Mouse (Mus musculus) retina, postnatal 1 day (tissue): ENCODE data around the gene Yars.

Experiments
- DNase-seq: peaks from one replicate; pipeline ENCODE4 v3.0.0-alpha.2; 2012

The Yars gene

DNA sequence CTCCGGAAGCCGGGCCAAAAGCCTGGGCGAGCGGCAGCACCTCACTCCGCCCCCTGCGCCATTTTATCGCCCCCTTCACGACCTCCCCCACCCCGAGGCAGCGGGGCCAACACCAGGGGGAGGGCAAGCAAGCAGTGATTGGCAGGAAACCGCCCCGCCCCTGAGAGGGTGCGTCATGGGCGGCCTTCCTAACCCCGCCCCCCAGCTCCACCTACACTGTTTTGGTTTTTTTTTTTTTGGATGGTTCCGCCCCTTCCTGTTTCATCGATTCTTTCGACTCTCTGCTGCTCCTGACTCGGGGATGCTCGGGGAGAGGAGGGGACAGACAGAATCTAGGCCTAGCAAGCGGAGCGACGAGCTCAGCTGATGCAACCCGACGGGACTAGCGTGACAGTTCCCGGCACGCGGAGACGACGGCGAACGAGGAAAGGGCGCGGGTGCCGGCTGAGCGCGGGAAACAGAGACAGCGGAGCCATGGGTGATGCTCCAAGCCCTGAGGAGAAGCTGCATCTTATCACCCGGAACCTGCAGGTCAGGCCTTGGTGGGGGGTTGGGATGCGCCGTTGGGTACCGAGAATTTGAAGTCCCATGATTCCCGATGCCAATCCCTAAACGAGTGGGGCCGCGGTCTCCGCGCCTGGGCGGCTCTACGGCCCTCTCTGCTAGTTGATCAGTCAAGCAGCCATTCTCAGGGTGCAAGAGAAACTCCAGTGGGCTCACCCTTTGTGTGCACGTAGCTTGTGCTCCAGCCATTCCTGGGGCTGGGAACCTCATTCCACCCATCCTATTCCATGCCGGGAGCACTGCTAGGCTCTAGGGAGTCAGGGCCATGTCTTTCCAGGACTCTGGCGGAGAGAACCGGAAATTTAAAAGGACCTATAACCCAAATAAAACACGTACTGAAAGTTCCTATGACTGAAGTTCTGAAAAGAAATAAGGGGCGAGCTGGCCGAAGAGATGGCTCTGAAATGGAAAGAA lies at the start of gene Yars, which contains the start of gene S100pbp:
Gene Yars, plus strand, starts transcription at position 219 of the 978 bp plus-strand sequence.
Gene S100pbp, minus strand, starts transcription at position 186 of the 978 bp plus-strand sequence.
- peak; percentile 100 for DNase-seq

DNA sequence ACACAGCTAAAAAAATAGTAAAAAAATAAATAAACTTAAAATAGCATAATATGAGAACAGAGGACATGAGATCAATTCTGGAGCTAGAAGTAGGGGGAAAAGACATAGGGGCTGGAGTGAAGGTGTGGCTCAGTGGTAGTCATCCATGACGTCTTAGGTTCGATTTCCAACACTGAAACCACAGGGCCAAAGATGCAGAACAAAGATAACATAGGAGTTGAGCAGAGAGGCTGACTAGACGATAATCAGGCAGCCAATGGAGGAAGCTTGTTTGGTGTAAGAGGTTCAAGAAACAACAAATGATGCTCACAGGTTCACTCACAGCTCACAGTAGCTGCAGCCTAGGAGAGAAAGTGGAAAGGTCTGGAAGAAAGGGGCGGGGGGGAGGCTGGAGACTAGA lies 48.8 kb upstream of the Yars start:
- no peak for DNase-seq

DNA sequence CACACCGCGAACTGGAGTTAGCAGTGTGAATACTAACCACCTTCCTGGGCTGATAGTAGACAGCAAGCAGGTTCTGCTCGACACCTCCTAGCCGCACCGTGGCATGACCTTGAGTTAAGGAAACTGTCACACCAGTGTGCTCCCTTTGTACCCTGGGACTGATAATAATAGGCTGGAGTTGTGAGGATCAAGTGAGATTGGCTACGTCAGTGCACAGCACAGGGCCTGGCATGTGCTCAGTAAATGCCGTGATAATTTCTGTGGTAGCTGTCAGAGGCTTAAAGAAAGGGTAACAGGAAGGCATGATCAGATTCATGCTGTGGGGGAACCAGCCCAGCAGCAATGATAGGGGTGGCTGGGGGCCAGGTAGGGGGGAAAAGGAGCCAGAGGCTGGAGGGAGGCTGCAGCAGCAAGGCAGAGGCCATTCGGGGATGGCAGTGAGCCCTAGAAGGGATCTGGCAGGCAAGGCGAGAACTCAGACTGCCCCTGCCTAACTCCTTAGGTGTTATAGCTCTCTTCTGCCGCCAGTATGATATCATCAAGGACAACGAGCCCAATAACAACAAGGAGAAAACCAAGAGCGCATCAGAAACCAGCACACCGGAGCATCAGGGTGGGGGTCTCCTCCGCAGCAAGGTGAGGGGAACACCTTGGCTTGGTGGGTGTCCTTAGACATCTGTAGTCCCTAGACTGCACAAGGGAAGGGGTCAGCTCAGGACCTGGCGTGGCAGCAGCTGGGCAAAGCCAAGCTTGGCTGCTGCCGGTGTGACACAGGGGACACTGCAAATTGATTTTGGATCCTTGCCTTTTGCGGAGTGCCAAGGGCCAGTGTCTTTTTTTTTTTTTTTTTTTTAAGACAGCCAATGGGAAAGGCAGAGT lies 47.8 kb upstream of the Yars start:
- DNase-seq = no peak

DNA sequence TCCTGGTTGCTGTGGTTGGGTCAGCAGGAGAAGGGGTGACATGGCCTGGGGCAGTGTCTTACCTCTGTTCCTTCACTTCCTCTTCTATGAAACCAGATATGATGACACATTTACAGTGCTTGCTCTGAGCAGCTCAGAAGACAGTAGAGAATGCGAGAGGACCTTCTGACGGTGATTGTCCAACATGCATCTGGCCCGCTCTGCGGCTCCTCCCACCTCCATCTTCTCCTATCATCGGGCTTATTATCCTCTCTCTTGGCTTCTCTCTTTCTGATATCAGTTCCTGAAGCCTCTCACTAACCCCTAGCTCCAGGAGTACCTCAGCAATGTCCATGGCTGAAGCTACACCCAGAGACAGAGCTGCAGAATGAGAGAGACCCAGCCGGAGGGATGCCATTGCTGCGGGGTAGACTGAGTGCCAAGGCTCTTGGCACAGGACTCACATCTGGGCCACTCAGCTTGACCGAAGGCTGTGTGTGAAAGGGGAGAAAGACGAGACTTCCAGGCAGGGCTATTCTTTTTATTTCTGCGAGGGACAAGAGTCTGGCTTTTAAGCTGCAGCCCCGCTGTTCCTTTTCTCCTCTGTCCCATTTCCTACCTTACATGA lies 47.0 kb upstream of the Yars start:
- no peak for DNase-seq

DNA sequence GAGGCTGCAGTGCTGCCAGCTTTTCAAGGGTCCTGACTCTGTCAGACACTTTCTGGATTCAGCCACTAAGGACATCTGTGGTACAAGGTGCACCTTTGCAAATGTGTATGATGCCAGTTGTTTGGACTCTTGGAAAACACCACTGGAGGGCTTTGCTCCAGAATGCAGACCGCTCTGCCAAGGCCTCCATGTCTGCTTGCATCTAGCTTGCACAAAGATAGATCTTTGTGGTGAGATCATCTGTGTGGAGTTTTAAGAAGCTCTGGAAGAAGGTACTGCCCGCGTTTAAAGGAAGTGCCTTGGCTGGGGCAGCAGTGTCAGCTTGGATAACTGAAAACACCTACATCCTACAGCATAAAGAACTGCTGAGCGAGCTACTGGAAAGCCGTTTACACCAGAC lies 46.1 kb upstream of the Yars start:
- no peak for DNase-seq

DNA sequence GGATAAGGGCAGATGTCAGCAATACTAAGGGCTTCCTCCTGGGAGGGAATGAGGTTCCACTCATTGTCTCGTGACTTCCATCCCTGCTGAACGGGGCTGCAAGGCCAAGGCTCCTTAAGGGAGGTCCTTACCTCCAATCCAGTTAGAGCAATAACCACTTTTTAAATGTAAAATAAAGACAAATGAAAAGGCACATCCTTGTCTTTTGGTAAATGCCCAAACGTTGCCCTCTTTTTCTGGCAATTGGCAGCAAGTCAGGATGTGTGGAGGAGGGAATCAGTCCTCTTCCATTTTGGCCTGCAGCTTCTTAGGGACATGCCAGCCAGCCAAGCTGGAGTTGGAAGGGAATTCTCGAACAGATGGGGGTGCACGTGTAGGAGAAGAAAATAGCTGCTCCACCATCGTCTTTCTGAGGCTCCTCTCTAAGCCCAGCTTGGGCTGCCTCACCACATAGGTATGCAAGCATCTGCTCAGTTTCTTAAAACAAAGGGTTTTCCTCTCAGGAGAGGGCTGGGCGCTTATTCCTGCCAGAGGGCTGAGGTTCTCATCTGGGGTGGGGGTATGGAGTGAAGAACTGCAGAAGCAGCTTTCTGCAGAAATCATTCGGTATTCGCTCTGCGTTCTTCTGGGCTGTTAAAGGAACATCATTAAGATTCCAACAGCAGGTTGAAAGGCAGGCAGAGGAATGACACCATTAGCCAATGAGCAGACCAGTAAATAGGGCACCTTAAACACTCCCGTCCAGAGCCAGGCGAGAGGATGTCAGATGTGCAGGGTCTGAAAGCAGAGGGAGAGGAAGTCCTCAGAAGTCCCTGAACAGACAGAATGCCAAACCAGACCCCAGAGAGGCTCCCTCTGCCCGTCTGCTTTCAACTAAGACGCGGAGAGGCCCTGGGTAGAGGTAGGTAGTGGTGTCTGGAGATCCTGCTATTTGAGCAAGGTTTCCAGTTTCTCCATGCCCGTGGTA lies 44.9 kb upstream of the Yars start:
- DNase-seq = no peak

DNA sequence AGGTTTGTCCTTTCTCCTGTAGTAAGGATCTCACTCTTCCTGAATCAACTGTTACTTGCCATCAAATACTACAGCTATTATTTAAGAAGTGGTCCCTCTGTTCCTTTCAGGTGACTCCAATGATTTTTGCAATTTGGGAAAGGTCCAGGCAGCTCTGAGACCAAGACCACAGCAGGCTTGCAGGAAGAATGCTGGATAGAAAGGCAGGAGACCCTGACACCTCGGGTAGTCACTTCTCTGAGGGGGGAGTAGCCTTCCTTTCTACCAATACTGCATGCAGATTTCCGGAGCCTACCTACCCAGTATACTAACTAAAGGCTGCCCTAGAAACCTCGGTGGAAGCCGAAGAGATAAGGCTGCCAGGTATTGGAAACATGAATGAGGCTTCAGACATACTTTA lies 44.1 kb upstream of the Yars start:
- no peak for DNase-seq

DNA sequence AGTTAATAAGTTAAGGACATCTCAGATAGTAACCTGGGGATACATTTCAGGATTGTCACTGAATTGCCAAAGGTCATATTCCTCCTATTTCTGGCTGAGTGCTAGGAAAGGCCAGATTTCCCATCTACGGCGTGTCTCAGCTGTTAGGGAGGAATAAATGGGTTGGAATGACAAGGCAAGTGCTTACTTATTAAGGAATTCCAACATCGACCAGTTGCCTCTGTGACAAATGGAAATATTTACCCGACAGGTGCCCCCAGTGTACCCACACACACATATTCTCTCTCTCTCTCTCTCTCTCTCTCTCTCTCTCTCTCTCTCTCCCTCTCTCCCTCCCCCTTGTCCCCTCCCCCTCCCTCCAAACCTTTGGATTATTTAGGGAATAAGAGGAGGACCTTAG lies 43.6 kb upstream of the Yars start:
- no peak for DNase-seq

DNA sequence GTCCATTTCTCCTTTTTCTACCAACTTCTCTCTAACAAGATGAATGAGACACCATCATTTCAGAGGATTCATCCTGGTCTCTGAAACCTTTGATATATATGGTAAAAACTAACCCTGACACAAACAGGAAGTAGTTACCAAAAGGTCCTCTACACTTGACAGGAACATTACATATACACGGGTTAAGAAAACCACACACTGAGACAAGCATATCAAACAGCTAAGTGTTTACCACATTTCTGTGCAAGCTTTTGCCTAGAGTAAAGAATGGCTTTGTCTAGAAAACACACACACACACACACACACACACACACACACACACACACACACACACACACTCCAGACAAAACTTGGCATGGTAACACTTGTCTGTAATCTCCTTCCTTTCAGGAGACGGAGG lies 43.2 kb upstream of the Yars start:
- no peak for DNase-seq

DNA sequence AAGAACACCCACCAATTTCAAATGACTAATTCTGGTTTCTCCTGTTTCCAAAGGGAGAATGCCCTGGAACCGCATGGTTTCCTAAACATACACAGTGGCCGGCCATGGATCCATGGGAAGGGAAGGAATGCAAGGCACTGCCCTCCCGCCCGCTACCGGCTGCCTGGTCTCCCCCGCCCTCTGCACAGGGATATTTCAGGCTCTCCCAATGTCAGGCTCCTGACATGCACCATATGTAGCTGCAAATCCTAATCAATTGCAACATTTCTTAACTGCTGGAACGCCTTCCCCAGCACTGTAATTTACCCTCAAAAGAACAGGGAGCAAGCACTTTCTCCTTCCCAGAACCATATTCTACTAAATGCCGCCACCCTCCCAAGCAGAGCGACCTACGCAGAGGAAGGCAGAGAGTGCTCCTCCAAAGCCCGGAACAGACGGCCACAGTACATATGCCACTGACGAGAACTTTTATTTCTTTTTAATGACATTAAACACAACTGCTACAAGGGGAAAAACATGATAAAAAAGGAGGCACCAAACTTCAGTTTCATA lies 41.9 kb upstream of the Yars start:
- no peak for DNase-seq

DNA sequence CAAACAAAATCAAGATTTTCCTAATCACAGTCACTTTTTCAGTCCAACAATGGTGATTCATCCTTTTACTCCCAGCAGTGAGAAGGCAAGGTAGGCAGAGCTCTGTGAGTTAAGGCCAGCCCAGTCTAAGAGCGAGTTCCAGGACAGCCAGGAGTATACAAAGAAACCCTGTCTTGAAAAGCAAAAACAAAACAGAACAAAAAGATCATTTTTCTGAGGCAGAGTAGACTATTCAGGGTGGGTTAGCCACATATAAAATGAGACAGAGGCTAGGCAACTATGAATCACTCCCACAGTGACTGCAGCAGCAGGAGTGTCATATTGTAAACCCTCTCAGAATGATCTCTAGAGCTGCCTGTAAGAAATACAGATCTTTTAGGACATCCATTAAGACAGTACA lies 40.2 kb upstream of the Yars start:
- no peak for DNase-seq

DNA sequence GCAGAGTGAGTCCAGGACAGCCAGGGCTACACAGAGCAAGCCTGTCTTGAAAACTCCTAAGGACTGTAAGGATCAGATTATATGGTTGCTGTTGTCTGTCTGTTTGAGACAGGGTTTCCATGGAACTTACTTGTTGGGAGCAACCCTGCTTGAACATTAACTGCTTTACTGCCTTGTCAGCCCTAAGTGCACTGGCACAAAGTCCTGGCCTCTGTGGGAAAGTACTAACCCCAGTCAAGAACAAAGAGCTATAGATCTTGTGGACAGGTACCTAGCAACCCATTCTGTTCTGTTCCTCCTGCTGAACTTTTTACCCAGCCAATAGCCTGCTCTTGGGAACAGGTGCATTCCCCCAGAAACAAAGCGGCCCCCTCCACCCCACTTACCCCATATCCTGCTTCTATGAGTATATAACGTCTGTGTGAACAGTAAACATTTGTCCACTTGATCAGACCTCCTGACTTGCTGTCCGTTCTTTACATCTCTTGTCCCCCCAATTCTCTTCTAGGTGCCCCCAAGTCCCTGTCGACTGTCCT lies 38.2 kb upstream of the Yars start:
- no peak for DNase-seq

DNA sequence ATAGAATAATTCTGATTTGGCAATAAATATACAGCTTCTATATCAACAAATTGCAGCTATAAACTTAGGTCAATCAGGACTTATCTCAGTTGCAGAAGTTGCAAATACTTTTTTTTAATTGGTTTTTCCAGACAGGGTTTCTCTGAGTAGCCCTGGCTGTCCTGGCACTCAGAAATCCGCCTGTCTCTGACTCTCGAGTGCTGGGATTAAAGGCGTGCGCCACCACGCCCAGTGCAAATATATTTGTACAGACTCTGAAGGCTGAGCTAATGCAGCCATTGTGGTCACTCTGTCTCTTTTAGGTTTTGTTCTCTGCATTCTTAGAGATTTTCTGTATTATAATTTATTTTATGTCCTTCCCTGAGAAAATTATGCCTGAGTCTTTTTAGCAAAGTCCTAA lies 32.0 kb upstream of the Yars start:
- DNase-seq = no peak

DNA sequence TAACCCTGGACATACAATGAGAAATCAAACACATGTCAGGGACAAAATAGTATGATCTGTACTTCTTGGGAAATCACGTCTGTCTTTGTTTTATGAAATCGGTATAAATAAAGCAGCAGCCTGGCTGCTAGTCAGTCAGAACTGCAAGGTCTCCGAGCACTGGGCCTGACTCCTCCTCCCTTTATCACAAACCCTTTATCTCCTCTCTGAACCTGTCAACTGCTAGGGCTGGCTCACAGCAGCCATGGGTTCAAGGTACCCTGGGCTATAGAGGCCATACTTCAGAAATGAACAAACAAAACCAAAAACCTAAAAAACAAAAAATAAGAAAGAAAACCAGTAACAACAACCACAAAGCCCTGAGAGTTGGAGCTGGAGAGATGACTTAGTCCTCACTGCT lies 31.0 kb upstream of the Yars start:
- no peak for DNase-seq

DNA sequence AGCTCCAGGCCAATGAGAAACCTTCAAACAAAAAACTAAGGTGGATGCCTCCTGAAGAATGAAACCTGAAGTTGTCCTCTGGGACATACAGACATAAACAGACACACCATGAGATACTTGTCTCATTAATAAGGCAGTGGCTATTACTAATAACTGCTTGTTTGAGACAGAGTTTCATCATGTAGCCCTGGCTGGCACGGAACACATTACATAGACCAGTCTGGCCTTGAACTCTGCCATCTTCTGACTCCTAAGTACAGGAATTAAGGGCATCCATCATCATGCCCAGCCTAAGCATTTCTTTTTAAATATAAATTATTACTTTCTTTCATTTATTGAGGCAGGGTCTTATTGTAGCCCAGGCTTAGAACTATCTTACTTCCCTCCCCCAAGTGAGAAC lies 28.5 kb upstream of the Yars start:
- no peak for DNase-seq

DNA sequence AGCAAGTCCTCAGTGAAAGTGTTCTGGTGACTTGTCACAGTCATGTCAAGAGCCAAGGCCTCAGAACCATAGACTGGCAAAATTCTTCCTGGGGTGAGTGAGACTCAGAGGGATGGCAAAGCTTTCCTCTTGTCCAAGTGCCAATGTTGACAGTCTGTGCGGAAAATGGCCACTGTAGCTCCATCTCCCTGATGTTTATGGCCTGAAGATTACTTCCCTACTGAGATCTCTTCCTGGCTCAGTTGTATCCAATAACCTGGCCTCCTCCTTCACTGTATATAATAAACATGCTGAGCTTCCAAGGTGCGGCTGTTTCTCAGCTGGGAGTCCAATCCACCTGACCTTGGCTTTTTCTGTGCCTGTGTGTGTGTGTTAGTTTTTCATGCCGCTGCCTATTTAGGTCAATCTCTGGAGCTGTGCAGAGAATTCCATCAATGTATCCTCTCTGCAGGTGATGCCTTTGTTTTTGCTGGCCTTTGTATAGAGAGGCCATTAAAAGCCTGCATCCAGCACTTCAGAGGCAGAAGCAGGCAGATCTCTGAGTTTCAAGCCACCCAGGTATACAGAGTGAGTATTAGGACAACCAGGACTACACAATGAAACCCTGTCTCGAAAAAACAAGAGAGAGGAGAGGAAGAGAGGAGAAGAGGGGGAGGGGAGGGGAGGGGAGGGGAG lies 27.8 kb upstream of the Yars start:
- DNase-seq = no peak

DNA sequence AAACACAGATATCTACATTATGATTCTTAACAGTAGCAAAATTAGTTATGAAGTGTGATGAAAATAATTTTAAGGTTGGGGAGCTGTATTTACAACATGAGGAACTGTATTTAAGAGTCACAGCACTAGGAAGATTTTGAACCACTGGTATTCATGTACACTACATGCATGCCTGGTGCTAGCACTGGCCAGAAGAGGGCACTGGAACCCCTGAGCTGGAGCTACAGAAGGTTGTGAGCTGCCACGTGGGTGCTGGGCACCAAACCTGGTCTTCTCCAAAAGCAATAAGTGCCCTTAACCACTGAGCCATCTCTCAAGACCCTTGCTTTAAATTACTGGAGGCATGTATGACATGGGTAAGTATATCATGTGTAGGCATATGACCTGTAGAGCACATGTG lies 17.0 kb upstream of the Yars start:
- DNase-seq = no peak

DNA sequence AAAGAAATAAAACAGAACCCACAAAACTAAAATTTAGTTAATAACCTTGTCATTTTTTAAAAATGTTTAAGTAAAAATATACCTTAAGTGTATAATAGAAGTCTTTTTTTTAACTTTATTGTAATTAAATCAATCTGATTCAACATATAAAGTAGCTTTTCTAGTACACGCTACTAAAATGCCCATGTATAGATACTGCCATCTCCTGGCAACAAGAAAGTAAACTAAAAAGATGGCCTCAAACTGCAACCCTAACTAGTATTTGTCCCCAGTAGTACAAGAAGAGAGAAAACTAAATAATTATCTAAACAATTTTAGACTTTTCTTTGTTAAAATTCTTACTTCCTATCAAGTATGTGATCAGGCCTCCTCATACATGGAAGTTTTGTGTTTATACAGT lies 10.0 kb upstream of the Yars start:
- peak; percentile 8 for DNase-seq

DNA sequence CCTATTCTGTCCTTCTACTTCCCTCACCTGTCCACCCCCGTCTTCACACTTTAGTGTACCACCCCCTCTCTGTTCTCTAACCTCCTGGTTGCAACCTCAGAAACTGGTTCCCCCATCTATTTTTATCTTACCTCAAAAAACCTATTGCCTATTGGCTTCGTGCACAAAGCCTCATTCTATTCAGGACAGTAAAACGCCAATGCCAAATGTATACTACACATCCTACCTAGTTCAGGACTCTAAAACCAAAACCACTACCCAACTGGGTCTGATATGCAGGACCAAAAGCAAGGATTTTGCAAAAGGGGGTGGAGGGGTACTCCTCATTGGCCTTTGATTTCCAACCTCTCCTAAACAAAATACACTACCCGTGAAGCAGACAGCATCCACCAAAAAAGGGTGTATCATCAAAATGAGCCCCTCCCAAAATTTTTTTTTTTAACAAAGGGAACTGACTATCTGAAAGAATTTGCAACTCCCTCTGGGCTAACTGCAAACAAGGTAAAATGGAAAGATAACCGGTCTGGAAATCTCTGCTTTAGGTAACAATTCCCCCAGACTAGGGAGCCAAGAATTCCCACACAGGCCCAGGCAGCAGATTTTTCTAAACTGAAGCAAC lies 1.4 kb upstream of the Yars start:
- no peak for DNase-seq

DNA sequence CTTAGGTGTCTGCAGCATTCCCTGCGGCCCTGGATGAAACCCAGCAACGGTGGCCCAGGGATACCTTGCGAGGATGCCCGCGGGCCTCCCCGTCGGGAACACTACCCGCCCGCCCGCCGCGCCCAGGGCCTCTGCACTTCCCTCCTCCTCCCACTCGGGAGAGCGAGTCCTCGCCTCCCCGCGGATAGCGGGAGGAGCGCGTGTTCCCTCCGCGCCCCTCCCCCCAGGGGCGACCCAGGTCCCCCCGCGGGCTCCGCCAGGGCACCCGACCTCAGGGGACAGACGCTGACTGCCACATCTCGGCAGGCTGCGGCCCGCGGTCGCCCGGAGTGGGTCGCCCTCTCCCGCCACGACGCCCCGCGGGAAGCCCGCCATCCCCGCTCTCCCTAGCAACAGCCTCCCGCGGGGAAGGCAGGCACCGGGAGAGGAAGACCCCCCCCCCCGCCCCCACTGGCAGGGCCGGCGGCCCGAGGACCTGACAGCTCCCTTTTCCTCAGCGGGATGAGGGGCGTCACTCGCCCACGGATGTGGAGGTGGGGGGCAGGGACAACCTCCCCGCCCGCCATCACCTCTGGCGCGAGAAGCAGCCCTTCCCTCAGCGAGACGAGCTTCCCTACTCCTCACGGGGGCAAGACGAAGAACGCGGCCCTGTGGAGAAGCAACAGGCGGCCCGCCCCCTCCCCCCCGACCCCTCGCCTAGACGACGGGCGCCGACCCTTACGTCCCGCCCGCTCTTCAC lies 588 bp upstream of the Yars start:
- DNase-seq = peak; percentile 82
